Mouse (Mus musculus) kidney, adult 2 months (tissue): ENCODE measurements around the gene Axdnd1. TPM values are rescaled to one million over a fixed set of nuclear protein-coding genes. Genes with fewer than 3 reads are reported as not detected.

Source experiments
- DNase-seq: peaks from one replicate; pipeline ENCODE4 v3.0.0; 2021
- H3K27ac ChIP-seq: fragments of 200-500 bp; 2 replicates; pipeline ENCODE4 v1.5.1; 2012; ENCODE audit warnings: low read depth, low read length, control low read depth, inconsistent platforms; ENCODE audit not compliant: insufficient read depth
- H3K27me3 ChIP-seq: fragments of 200-500 bp; replicated peaks from 2 replicates; pipeline ENCODE4 v1.6.1; 2012; ENCODE audit warnings: mild to moderate bottlenecking, moderate library complexity, low read length, inconsistent platforms; ENCODE audit not compliant: control insufficient read depth, insufficient read depth
- H3K36me3 ChIP-seq: fragments of 200-500 bp; 2 replicates; pipeline ENCODE4 v1.6.1; 2012; ENCODE audit warnings: mild to moderate bottlenecking, moderate library complexity, low read length, inconsistent platforms; ENCODE audit not compliant: control insufficient read depth, insufficient read depth
- H3K4me1 ChIP-seq: fragments of 200-500 bp; 2 replicates; pipeline ENCODE4 v1.6.1; 2011; ENCODE audit warnings: low read length; ENCODE audit not compliant: control insufficient read depth, insufficient read depth
- H3K4me3 ChIP-seq: fragments of 200-500 bp; 2 replicates; pipeline ENCODE4 v1.5.1; 2011; ENCODE audit warnings: mild to moderate bottlenecking, low read depth, low read length, control low read depth; ENCODE audit not compliant: insufficient read depth
- CTCF ChIP-seq: fragments of 200-500 bp; conservative IDR thresholded peaks from 2 replicates; pipeline ENCODE4 v1.5.1; 2011; ENCODE audit warnings: low read depth, mild to moderate bottlenecking, control low read depth, low read length, moderate library complexity, mixed read lengths; ENCODE audit not compliant: insufficient read depth, insufficient read length
- POLR2A ChIP-seq: fragments of 200-500 bp; IDR thresholded peaks from one replicate; pipeline ENCODE4 v1.6.1; 2011; ENCODE audit warnings: low read depth, low read length, control low read depth
- WGBS: fragments of 180-500 bp; shearing (Covaris S2); methylation state at CpG from one replicate; pipeline ENCODE4 v1.1.7; 2018; 5-methylcytosine and 5-hydroxymethylcytosine counted together
- polyA plus RNA-seq: library from polyadenylated mRNA; depleted of rRNA; stranded (reverse); fragments of >200 nt; gene quantifications from 2 replicates; pipeline ENCODE4 v1.2.3, GENCODE M21; 2012

Gene Axdnd1
- polyA plus RNA-seq, 1 experiment, result not detected

- no peaks in the 10 kb centered on the region for H3K27me3 ChIP-seq
- DNase-seq, result no peak
- H3K4me3 ChIP-seq, result no peak overlapping the region
- no peaks in the 10 kb centered on the region for H3K4me1 ChIP-seq
- WGBS, result 94% methylated on average over 5 of the region's 5 CpGs
- peaks cover 2% of the 10 kb centered on the region; the same call in 1 of the 2 replicates for H3K36me3 ChIP-seq
- no peak overlapping the region for H3K27ac ChIP-seq
- no peak for TF ChIP-seq POLR2A
- TF ChIP-seq CTCF, result no peak
Observed at GRCm38 (mm10) chr1:156437726-156438125, 16.8 kb upstream of the Axdnd1 start.

GRCm38 (mm10) chr1:156437016-156437708 lies 16.2 kb upstream of the Axdnd1 start:
- Histone ChIP-seq H3K4me3 (no peak overlapping the region), H3K36me3 (peaks cover 2% of the 10 kb centered on the region; the same call in 1 of the 2 replicates), H3K4me1 (no peaks in the 10 kb centered on the region), H3K27me3 (no peaks in the 10 kb centered on the region), H3K27ac (no peak overlapping the region)
- no peak for DNase-seq
- TF ChIP-seq POLR2A, result no peak
- TF ChIP-seq CTCF, result no peak
- 94% methylated on average over 8 of the region's 8 CpGs for WGBS

- no peak for TF ChIP-seq POLR2A
- WGBS, result 88% methylated on average over 3 of the region's 3 CpGs
- H3K27ac ChIP-seq, result no peak overlapping the region
- no peak overlapping the region for H3K4me3 ChIP-seq
- H3K36me3 ChIP-seq, result no peaks in the 10 kb centered on the region; the same call in 1 of the 2 replicates
- H3K27me3 ChIP-seq, result no peaks in the 10 kb centered on the region
- H3K4me1 ChIP-seq, result no peaks in the 10 kb centered on the region
- no peak for DNase-seq
Observed at GRCm38 (mm10) chr1:156433497-156433896, 12.5 kb upstream of the Axdnd1 start.

- no peak overlapping the region for H3K4me3 ChIP-seq
- TF ChIP-seq POLR2A, result no peak
- TF ChIP-seq CTCF, result no peak
- no peaks in the 10 kb centered on the region for H3K27me3 ChIP-seq
- no peak for DNase-seq
- no peaks in the 10 kb centered on the region; the same call in 1 of the 2 replicates for H3K36me3 ChIP-seq
- H3K4me1 ChIP-seq, result no peaks in the 10 kb centered on the region
- H3K27ac ChIP-seq, result no peak overlapping the region
- 66% methylated on average over 10 of the region's 10 CpGs for WGBS
Observed at GRCm38 (mm10) chr1:156432498-156432897, 11.5 kb upstream of the Axdnd1 start.

- Histone ChIP-seq H3K27me3 (no peaks in the 10 kb centered on the region), H3K4me3 (no peak overlapping the region), H3K27ac (no peak overlapping the region), H3K36me3 (no peaks in the 10 kb centered on the region; the same call in 1 of the 2 replicates), H3K4me1 (no peaks in the 10 kb centered on the region)
- no peak for TF ChIP-seq CTCF
- TF ChIP-seq POLR2A, result no peak
- no peak for DNase-seq
- 88% methylated on average over 6 of the region's 6 CpGs for WGBS
Observed at GRCm38 (mm10) chr1:156428434-156428833, 7.5 kb upstream of the Axdnd1 start.

- H3K27ac ChIP-seq, result no peak overlapping the region
- no peaks in the 10 kb centered on the region for H3K27me3 ChIP-seq
- H3K4me1 ChIP-seq, result no peaks in the 10 kb centered on the region
- TF ChIP-seq CTCF (no peak), POLR2A (no peak)
- WGBS, result 90% methylated on average over 4 of the region's 4 CpGs
- H3K4me3 ChIP-seq, result no peak overlapping the region
- no peaks in the 10 kb centered on the region for H3K36me3 ChIP-seq
- no peak for DNase-seq
Observed at GRCm38 (mm10) chr1:156425746-156426145, 4.8 kb upstream of the Axdnd1 start.

- H3K4me1 ChIP-seq, result no peaks in the 10 kb centered on the region
- no peak overlapping the region for H3K27ac ChIP-seq
- no peak overlapping the region for H3K4me3 ChIP-seq
- no peaks in the 10 kb centered on the region for H3K36me3 ChIP-seq
- H3K27me3 ChIP-seq, result no peaks in the 10 kb centered on the region
- no peak for DNase-seq
- 88% methylated on average over 3 of the region's 3 CpGs for WGBS
- no peak for TF ChIP-seq CTCF
- TF ChIP-seq POLR2A, result no peak
Observed at GRCm38 (mm10) chr1:156424054-156424453, 3.1 kb upstream of the Axdnd1 start.
